Mouse (Mus musculus) ES-Bruce4 (cell line): ENCODE data around the gene Plk3.

ENCODE experiments used
- CTCF ChIP-seq: IDR thresholded peaks from one replicate; pipeline ENCODE4 v1.8.1; 2011; ENCODE audit warnings: low read depth, low read length
- EP300 ChIP-seq: IDR thresholded peaks from 2 replicates; pipeline ENCODE4 v1.6.1; 2011; ENCODE audit warnings: low read depth, low read length; ENCODE audit not compliant: insufficient read depth
- POLR2A ChIP-seq: IDR thresholded peaks from one replicate; pipeline ENCODE4 v1.8.1; 2011; ENCODE audit warnings: low read length; ENCODE audit not compliant: insufficient read depth

GRCm38 (mm10) chr4:117152714-117153113 lies 19.0 kb upstream of the Plk3 start:
- TF ChIP-seq POLR2A (no peak), CTCF (no peak), EP300 (peak; percentile 91)
